Mouse (Mus musculus) fat pad, adult 2 months (tissue): ENCODE data around the gene Clec14a.
"Not testable (repeated sequence)": the region's sequence is repeated elsewhere in the genome, so short reads cannot be mapped to it uniquely, and the experiment has no call there.

Source experiments
- DNase-seq: peaks from one replicate; pipeline ENCODE4 v3.0.0-alpha.2; 2011; ENCODE audit warnings: low read depth, low spot score; ENCODE audit errors: extremely low read depth

Gene Clec14a

DNA sequence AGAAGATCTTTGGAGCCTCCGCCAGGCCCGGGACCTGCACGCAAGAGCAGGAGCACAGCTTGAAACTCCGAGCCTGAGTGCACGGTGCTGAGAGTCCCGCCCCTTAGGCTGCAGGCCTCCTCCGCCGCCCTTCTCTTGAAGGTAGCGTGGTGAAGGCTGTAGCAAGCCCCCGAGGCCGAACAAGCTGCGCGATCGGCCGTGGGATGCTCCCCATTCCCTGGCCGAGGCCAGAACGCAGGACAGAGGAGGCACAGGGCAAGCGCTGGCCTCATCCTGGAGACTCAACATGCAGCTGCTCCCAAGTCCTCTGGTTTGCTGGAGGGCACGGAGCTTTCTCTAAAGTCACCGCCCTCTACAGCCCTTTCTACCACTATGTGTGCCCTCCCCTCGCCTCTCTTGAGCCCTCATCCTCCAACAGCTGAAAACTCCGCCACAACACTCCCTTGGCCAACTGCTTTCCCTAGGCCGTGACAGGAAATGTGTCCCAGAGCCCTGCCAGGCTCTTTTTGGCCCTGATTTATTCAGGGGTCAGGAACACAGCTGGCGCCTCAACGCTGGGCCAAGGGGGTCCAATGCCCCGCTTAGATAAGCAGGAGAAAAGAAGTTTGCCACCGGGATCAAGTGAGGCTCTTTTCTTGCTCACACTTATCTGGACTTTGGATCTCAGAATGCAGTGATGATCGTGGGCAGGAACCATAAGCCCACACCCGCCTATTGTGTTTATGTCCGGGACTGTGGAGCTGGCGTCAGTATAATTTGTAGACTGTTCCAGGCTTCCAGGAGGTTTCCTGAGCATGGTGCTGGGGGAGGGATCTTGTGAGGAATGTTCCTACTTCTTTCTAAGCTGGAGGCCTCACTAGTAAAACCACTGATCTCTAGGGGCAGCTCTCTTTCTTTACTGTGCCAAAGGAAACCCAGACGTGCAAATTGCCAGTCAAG lies at the start of gene Clec14a:
Clec14a (minus strand) TSS at position 728 of the 939 bp plus-strand sequence.
- DNase-seq = no peak

DNA sequence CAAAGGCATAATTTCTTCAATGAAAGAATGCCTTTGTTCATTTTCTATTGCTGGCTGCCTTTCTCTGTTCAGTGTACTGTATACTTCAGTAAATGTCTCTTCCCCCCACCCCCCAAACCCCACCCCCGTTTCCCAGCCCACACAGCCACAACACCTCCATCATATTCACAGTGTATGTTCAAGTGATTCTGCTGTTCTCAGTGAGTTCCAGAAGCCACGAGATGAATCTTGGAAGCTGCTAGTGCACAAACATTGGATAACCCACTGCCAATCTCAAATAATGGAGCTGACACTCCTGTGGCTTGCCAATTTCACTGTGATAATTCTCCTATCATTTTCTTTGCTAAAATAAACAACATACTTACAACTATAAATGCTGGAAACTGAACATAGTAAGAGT lies 38.7 kb upstream of the Clec14a start:
- no peak for DNase-seq

DNA sequence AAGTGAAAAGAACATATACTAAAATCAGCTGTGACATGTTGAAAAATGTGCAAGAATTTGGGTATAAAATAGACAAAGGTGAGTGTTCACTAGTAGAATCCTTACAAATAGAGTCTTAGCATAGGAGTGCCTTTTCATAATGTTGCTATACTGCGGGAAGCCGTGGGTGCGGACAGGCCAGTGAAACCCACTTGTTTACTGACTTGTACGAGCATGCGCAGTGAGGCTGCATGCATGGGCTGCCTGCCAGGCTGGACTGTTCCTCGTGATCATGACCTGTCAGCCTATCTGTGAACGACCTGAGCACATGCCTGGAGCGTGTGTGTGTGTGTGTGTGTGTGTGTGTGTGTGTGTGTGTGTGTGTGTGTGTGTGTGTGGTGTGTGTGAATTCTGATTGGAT lies 37.3 kb upstream of the Clec14a start:
- not testable (repeated sequence) for DNase-seq

DNA sequence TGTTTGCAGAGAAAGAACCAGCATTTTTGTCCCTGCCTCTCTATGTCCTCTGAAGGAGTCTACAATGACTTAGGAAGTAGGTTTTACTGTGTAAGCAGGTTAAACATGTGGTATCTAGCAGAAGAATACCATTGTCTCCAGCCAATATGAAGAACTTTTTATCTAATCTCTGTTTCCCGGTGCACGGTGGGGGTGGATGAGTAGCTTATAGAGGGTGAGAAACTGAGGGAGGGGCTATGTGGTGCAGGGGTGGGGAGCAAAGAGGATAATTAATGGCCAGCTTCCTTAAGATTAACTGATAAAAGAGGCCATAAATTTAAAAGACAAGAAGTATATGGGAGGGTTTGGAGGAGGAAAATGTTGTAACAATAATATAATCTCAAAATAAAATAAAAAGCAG lies 36.5 kb upstream of the Clec14a start:
- no peak for DNase-seq

DNA sequence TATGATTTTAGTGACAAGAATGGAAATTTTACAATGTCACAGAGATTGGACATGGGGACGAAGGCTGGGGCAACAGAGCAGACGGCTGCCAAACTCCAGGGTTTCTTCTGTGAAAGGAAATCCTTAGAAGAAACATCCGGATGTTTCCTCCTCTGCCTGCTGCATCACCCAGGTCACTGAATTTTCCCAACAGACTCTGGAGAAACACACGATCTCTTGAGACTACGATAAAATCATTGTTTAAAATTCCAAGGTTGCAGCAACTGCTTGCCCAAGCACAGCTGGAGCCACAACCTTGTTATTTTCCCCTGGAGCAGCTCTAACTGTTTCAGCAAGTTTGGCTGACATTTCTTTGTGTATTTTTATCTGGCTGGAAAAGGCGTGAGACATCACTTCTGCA lies 27.9 kb upstream of the Clec14a start:
- no peak for DNase-seq

DNA sequence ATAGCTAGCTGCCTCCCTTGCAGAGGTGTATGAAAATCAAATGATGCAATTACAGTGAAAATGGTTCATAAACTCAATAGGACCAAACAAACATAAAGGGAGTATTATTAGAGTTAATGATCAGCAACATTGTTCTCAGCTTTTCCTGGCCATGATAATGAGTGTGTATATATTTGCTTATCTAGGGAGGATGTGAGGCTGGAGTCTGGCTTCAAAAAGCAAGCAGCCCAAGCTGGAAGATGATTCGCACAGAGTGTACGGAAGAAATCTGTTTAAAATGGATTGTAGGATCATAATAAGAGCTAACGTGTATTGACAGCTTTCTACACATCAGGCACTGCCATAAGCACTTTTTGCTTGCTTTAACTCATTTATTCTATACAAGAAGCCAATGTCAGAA lies 16.8 kb upstream of the Clec14a start:
- DNase-seq = no peak

DNA sequence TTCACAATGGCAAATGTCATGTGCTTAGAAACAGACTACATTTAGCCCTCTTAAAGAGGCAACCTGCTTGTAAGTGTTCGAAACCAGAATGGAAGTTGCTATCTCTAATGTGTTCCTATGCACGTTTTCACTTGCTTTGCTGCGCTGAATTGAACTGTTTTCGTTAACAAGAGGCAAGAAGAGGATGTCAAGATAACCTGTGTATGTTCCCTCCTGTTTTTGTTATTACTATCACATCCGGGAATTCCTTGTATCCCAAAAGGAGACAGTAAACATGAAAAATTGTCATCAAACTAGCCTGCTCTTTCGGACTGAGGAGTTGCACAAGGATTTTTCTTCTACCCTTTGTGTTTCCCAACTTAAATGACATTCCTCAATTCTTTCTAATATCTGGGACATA lies 1.4 kb upstream of the Clec14a start:
- no peak for DNase-seq

DNA sequence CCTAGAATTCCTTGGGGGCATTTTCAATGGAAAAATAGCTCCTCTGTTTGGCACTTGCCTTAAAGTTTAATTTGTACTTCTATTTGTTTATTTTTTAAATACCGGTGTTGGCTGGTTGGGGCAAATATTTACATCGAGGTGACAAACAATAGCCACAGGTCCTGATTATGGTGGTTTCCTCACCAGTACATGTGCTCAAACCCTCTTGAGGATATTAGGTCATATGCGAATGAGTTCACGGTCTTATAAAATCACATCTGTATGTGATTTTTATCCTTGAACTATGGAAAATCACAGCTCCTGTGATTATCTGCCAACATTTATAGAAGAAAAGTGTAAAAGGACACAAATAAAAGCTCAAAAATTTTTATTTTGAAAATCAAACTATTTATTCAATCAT lies 415 bp upstream of the Clec14a start:
- no peak for DNase-seq

DNA sequence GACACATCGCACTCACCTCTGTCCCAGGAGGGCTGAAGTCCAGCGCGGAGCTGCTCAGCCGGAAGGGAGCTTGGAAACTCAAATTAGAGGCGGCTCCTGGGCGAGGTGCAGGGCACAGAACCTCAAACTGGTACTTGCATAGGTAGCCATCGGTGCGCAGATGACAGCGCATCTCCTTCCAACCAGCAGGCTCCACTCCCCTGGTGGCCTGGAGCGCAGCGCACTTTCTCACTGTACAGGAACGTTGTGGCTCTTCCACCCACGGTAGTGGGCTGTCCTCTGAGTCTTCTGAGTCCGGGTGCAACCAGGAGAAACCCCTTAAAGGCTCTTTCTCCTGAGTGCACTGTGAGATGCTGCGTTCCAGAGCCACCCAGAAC lies 916 bp downstream of the Clec14a start:
- DNase-seq = no peak

DNA sequence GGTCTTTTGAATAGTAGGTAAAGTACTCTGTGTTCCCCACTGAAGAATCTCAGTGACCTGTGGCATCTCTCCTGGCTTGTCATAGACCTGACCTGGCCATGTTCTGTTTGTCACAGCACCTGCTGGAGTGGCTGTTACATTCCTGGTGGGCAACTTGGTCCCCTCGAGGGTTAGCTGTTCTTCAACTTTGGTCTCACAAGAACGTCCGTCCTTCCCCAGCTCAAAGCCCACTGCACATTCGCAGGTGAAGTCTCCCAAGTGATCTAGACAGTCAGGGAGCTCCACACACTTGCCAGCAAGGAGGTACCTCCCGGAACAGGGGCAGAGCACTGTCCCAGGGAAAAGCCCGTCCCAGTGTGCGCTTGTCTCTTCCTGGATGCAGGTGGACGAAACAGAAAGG lies 1.3 kb downstream of the Clec14a start:
- no peak for DNase-seq

DNA sequence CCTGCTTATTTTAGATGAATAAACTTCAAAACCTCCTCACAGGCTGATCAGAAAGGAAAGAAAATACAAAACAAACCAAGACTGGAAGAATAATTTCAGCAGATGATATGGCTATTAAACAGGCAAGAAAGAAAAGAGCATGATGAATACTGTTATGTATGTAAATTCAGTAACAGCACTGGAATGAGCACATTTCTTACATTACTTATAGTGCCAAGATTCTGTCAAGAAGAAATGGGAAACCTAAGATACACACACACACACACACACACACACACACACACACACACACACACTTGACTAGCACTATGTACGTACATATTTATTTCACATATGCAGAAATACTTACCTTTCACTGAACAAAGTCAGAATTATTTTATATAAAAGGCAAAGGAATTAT lies 17.2 kb downstream of the Clec14a start:
- no peak for DNase-seq

DNA sequence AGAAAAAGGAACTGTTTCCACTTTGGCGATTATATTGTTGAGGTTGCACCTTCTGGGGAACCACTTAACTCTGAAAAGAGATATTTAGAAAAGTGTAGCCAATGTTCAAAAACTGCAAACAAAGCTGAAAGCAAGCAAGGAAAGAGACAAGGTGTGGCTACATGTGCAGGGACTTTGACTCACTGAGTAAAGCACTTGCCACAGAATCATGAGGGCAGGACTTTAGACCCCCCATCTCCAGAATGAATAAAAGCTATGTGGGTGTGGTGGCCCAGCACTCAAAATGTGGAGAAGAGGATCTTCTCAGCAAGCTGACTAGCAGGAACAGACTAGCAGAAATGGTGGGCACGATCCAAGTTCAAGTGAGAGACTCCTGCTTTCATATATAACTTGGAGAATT lies 36.6 kb downstream of the Clec14a start:
- DNase-seq = no peak

DNA sequence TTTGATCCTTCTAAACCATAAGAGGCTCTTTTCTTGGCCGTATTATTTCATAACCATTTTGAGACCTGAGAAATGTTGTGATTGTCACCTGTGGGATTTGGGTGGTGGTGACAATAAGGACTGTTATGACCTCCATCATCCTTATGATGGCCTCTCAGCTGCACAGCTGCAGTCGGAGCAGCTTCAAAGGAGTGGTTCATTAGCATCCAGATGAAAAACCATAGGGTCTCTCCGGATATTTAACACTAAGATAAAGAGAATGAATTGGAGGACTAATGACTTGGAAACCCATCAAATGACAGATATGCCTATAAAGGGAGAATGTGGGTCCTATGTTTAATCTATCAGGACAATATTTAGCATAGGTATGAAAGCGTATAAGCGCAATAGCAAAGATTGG lies 43.4 kb downstream of the Clec14a start:
- no peak for DNase-seq

DNA sequence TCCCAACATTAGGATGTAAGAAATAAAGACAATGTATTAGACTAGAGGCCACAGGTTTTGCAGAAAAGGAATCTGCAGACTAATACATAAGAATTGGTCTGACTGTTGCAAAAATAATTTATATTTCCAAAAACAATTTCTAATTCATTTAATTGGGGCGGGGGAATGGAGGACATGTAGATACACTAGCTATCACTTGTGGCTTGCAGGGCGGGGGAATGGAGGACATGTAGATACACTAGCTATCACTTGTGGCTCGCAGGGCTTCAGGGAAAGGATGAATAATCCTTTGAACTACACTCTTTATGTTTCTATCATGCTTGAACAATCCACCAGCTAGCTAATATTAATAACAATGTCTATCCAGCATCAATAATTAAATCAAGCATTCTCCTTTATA lies 50.0 kb downstream of the Clec14a start:
- DNase-seq = no peak

DNA sequence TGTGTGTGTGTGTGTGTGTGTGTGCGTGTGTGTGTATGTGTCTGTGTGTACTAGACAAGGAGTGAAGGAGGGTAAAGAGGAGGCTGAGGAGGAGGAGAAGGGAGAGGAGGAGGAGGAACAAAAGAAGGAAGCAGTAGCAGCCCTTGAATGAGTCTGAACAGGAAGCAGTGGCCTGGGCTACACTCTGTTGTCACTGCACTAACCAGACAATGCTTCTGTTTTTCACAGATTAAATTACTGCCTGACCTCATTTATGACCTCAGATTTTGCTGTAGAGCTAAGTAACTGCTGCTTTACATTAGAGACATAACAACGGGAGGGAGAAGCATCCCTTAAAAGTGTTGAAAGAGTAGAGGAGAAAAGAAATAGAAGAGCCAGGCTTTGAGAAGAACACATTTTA lies 52.9 kb downstream of the Clec14a start:
- no peak for DNase-seq
